Mouse (Mus musculus) bone marrow macrophage, adult 2 months (primary cell): ENCODE data around the gene Ell.

Experiments used
- CTCF ChIP-seq: IDR thresholded peaks from 2 replicates; pipeline ENCODE4 v1.5.1; 2012; ENCODE audit warnings: low read depth, mild to moderate bottlenecking, low read length, moderate library complexity
- POLR2A ChIP-seq: IDR thresholded peaks from 2 replicates; pipeline ENCODE4 v1.6.1; 2012; ENCODE audit warnings: mild to moderate bottlenecking, low read depth, low read length, borderline replicate concordance

GRCm38 (mm10) chr8:70599507-70600290, 60.4 kb downstream of the Ell start:
- TF ChIP-seq POLR2A = no peak
- no peak for TF ChIP-seq CTCF
